8 mouse cellular contexts compared by ENCODE assay signal in genomic region chr4:88033216-88033653, GRCm38 (mm10). TPM values are rescaled to one million over a fixed set of nuclear protein-coding genes. Genes with fewer than 3 reads are reported as not detected.
A peak's percentile ranks its signal among the peaks of the same experiment; 100 is the strongest.
DNase-seq lines count a peak whose midpoint lies in the region; ATAC-seq lines count a peak whose summit lies in the region.

Mllt3 (minus strand) TSS chr4:88033364.

- WGBS in hindbrain, embryonic 16.5 days, result 0% methylated on average over 28 of the region's 37 CpGs
- under 1% methylated on average over 24 of the region's 37 CpGs for WGBS in macrophage (ENCODE audit: missing documents)

- H3K79me2 ChIP-seq in macrophage (ENCODE audit: inconsistent target), result no peaks in the 10 kb centered on the region

- H3K27me3 ChIP-seq in hindbrain, embryonic 16.5 days (replicated peaks; ENCODE audit: control insufficient read depth, insufficient read depth, low read length), result no peaks in the 10 kb centered on the region; the same call in 1 of the 2 replicates

- H3K9me3 ChIP-seq in hindbrain, embryonic 16.5 days (ENCODE audit: control insufficient read depth, low read length), result no peaks in the 10 kb centered on the region

- ATAC-seq in hindbrain, embryonic 16.5 days, result peak; percentile 93

- no peaks in the 10 kb centered on the region for H3K36me3 ChIP-seq in hindbrain, embryonic 16.5 days (ENCODE audit: control insufficient read depth, insufficient read depth, low read length)
- no peaks in the 10 kb centered on the region for H3K36me3 ChIP-seq in macrophage (ENCODE audit: inconsistent target)

- peak within 1 kb of the TSS; percentile 89 for H3K9ac ChIP-seq in hindbrain, embryonic 16.5 days (ENCODE audit: low read depth, low read length)

- DNase-seq in T-cell, adult 2 months (ENCODE audit: low spot score), result peak; percentile 97
- DNase-seq in cerebellum, postnatal 36 days, result peak; percentile 91 to 97
- DNase-seq in frontal cortex, postnatal 36 days (ENCODE audit: low spot score in 2 of 2), result peak; percentile 90 to 93
- DNase-seq in left cerebral cortex, adult 18-20 months (ENCODE audit: low spot score in 2 of 2), result peak; percentile 93 to 97
- peak; percentile 95 for DNase-seq in right cerebral cortex, adult 18-20 months
- DNase-seq in urinary bladder, postnatal 10 days (ENCODE audit: low spot score), result peak; percentile 86

- H3K4me3 ChIP-seq in hindbrain, embryonic 16.5 days (ENCODE audit: low read length), result peak within 1 kb of the TSS; percentile 78
- H3K4me3 ChIP-seq in macrophage (ENCODE audit: inconsistent target), result peak within 1 kb of the TSS; percentile 86

- H3K4me2 ChIP-seq in hindbrain, embryonic 16.5 days (ENCODE audit: low read length), result peak within 1 kb of the TSS; percentile 95

- peaks cover 25% of the 10 kb centered on the region for H3K4me1 ChIP-seq in hindbrain, embryonic 16.5 days (ENCODE audit: control insufficient read depth, insufficient read depth, low read depth, low read length)

- H3K27ac ChIP-seq in hindbrain, embryonic 16.5 days (ENCODE audit: low read depth, low read length), result peak within 1 kb of the TSS; percentile 96
- H3K27ac ChIP-seq in macrophage, result peak within 1 kb of the TSS; percentile 56

RNA-seq across cellular contexts. Expression of gene Mllt3, which starts in this region (rescaled TPM):
- polyA plus RNA-seq in hindbrain, embryonic 16.5 days (2015; fragmentation: Nextera tagmentation; extraction: Ambion mirVana), result 59.0 and 73.4 TPM in 2 replicates
- 10 to 100 TPM; 40.0 to 49.7 TPM for total RNA-seq in left cerebral cortex, adult 18-20 months (2021)
- 10 to 100 TPM in 23 of 26 experiments, 1 to 10 TPM in 3; 6.4 to 40.3 (median 32.3) TPM for total RNA-seq in macrophage (2018; cell fraction: chromatin; rRNA removed)
- total RNA-seq in macrophage (2018; cell fraction: cytosol; rRNA removed), result 10 to 100 TPM in 15 of 26 experiments, 1 to 10 TPM in 11; 6.6 to 17.9 (median 10.6) TPM
- 10 to 100 TPM in 22 of 26 experiments, 1 to 10 TPM in 4; 7.0 to 32.1 (median 21.3) TPM for total RNA-seq in macrophage (2018; cell fraction: nucleus; rRNA removed)
- polyA plus RNA-seq in macrophage (2018), result 3.4 to 11.2 TPM (median 8.0 TPM) in 3 replicates

Comparison
In these comparisons a context has a peak if more than half of its experiments do, and no peak if none do; other contexts are left out.
1. Peak in every context shown above with its lines: DNase-seq, ATAC-seq, H3K4me3 ChIP-seq and H3K27ac ChIP-seq.